Mouse (Mus musculus) hindbrain, embryonic 14.5 days (tissue): ENCODE measurements around the gene Rbbp6. TPM values are rescaled to one million over a fixed set of nuclear protein-coding genes. Genes with fewer than 3 reads are reported as not detected.
A peak's percentile ranks its signal among the peaks of the same experiment; 100 is the strongest.

Source experiments
- ATAC-seq: fragments of 200-750 bp; cut with Nextera tagmentation; 2 replicates; pipeline ENCODE4 v1.8.0; 2017; ENCODE audit warnings: moderate number of reproducible peaks, mild to moderate bottlenecking, moderate TSS enrichment, moderate library complexity; ENCODE audit not compliant: low FRiP score
- DNase-seq: peaks from one replicate; pipeline ENCODE4 v3.0.0-alpha.2; 2015; ENCODE audit warnings: low spot score
- H3K27ac ChIP-seq: fragments of 300-500 bp; sonication (generic); 2 replicates; pipeline ENCODE4 v1.5.1; 2014; ENCODE audit warnings: mild to moderate bottlenecking, moderate library complexity
- H3K27me3 ChIP-seq: fragments of 300-500 bp; sonication (generic); 2 replicates; pipeline ENCODE4 v1.6.1; 2014; ENCODE audit warnings: mild to moderate bottlenecking, low read length, mixed read lengths; ENCODE audit not compliant: control insufficient read depth, insufficient read depth
- H3K36me3 ChIP-seq: fragments of 300-500 bp; sonication (generic); replicated peaks from 2 replicates; pipeline ENCODE4 v1.6.1; 2014; ENCODE audit not compliant: control insufficient read depth, insufficient read depth
- H3K4me1 ChIP-seq: fragments of 300-500 bp; sonication (generic); replicated peaks from 2 replicates; pipeline ENCODE4 v1.6.1; 2014; ENCODE audit warnings: antibody characterized with exemption, low read length, mixed read lengths; ENCODE audit not compliant: control insufficient read depth, insufficient read depth
- H3K4me2 ChIP-seq: fragments of 300-500 bp; sonication (generic); replicated peaks from 2 replicates; pipeline ENCODE4 v1.6.1; 2014; ENCODE audit warnings: mild to moderate bottlenecking, moderate library complexity
- H3K4me3 ChIP-seq: fragments of 300-500 bp; sonication (generic); replicated peaks from 2 replicates; pipeline ENCODE4 v1.5.1; 2014; ENCODE audit warnings: mild to moderate bottlenecking, low read length
- H3K9ac ChIP-seq: fragments of 300-500 bp; sonication (generic); 2 replicates; pipeline ENCODE4 v1.6.1; 2014
- H3K9me3 ChIP-seq: fragments of 300-500 bp; sonication (generic); 2 replicates; pipeline ENCODE4 v1.6.1; 2016; ENCODE audit warnings: low read length; ENCODE audit not compliant: control insufficient read depth
- WGBS: fragments of 180-500 bp; shearing (Covaris S2); extraction: QIAGEN DNeasy Blood & Tissue Kit; methylation state at CpG from one replicate; pipeline ENCODE4 v1.1.7; 2014; 5-methylcytosine and 5-hydroxymethylcytosine counted together
- polyA plus RNA-seq: library from polyadenylated mRNA; unstranded; fragments of >200 nt; fragmentation: Nextera tagmentation; extraction: Ambion mirVana; gene quantifications from 2 replicates; pipeline ENCODE4 v1.2.1, GENCODE M21; 2014

The Rbbp6 gene
- polyA plus RNA-seq, 1 experiment from 2014 or later = 31.0 TPM

GRCm38 (mm10) chr7:122940371-122941075, 25.0 kb upstream of the Rbbp6 start:
- no peaks in the 10 kb centered on the region for H3K27me3 ChIP-seq
- peaks cover 4% of the 10 kb centered on the region; the same call in 1 of the 2 replicates for H3K4me1 ChIP-seq
- H3K9me3 ChIP-seq = no peaks in the 10 kb centered on the region
- H3K4me2 ChIP-seq = peak overlapping the region; percentile 27
- ATAC-seq (no peak), DNase-seq (no peak)
- no peaks in the 10 kb centered on the region for H3K36me3 ChIP-seq
- no peak overlapping the region for H3K9ac ChIP-seq
- no peak overlapping the region for H3K27ac ChIP-seq
- WGBS = 11% methylated on average over 12 of the region's 12 CpGs
- no peak overlapping the region for H3K4me3 ChIP-seq

GRCm38 (mm10) chr7:122942111-122942510, 23.4 kb upstream of the Rbbp6 start:
- H3K36me3 ChIP-seq = no peaks in the 10 kb centered on the region
- ATAC-seq = no peak
- H3K9ac ChIP-seq = no peak overlapping the region
- H3K27ac ChIP-seq = no peak overlapping the region
- 94% methylated on average over 8 of the region's 8 CpGs for WGBS
- no peak for DNase-seq
- H3K4me2 ChIP-seq = no peak overlapping the region
- peaks cover 4% of the 10 kb centered on the region; the same call in 1 of the 2 replicates for H3K4me1 ChIP-seq
- H3K27me3 ChIP-seq = no peaks in the 10 kb centered on the region
- H3K4me3 ChIP-seq = no peak overlapping the region
- no peaks in the 10 kb centered on the region for H3K9me3 ChIP-seq

- H3K4me3 ChIP-seq = no peak overlapping the region
- H3K36me3 ChIP-seq = no peaks in the 10 kb centered on the region
- no peaks in the 10 kb centered on the region for H3K9me3 ChIP-seq
- H3K4me2 ChIP-seq = no peak overlapping the region
- H3K27ac ChIP-seq = no peak overlapping the region
- 3% methylated on average over 1 of the region's 1 CpGs for WGBS
- no peaks in the 10 kb centered on the region for H3K27me3 ChIP-seq
- H3K4me1 ChIP-seq = 0 out of 2 replicates have a peak, but pooled peaks cover 3% of the 10 kb centered on the region
- peak; percentile 89 for DNase-seq
- no peak overlapping the region for H3K9ac ChIP-seq
- ATAC-seq = peak; percentile 66
Measured at GRCm38 (mm10) chr7:122945149-122945548, 20.3 kb upstream of the Rbbp6 start.

GRCm38 (mm10) chr7:122949268-122949667, 16.2 kb upstream of the Rbbp6 start:
- Histone ChIP-seq H3K4me1 (no peaks in the 10 kb centered on the region), H3K4me3 (no peak overlapping the region), H3K9ac (no peak overlapping the region), H3K27me3 (no peaks in the 10 kb centered on the region), H3K9me3 (no peaks in the 10 kb centered on the region), H3K36me3 (no peaks in the 10 kb centered on the region), H3K4me2 (no peak overlapping the region), H3K27ac (no peak overlapping the region)
- no peak for DNase-seq
- WGBS = 79% methylated on average over 3 of the region's 3 CpGs
- no peak for ATAC-seq

GRCm38 (mm10) chr7:122951464-122951863, 14.0 kb upstream of the Rbbp6 start:
- no peaks in the 10 kb centered on the region for H3K27me3 ChIP-seq
- no peak overlapping the region for H3K27ac ChIP-seq
- H3K36me3 ChIP-seq = no peaks in the 10 kb centered on the region
- 87% methylated on average over 4 of the region's 4 CpGs for WGBS
- no peak for ATAC-seq
- no peak overlapping the region for H3K4me3 ChIP-seq
- H3K4me2 ChIP-seq = no peak overlapping the region
- no peak for DNase-seq
- H3K9me3 ChIP-seq = no peaks in the 10 kb centered on the region
- no peaks in the 10 kb centered on the region for H3K4me1 ChIP-seq
- H3K9ac ChIP-seq = no peak overlapping the region

- Histone ChIP-seq H3K9ac (no peak overlapping the region), H3K4me3 (no peak overlapping the region), H3K36me3 (no peaks in the 10 kb centered on the region), H3K9me3 (no peaks in the 10 kb centered on the region), H3K4me1 (no peaks in the 10 kb centered on the region), H3K27me3 (no peaks in the 10 kb centered on the region), H3K4me2 (no peak overlapping the region), H3K27ac (no peak overlapping the region)
- DNase-seq = no peak
- 82% methylated on average over 6 of the region's 6 CpGs for WGBS
- no peak for ATAC-seq
Measured at GRCm38 (mm10) chr7:122952066-122952465, 13.4 kb upstream of the Rbbp6 start.

- Histone ChIP-seq H3K4me3 (no peak overlapping the region), H3K4me1 (no peaks in the 10 kb centered on the region), H3K9me3 (no peaks in the 10 kb centered on the region), H3K27ac (no peak overlapping the region), H3K27me3 (no peaks in the 10 kb centered on the region), H3K9ac (no peak overlapping the region), H3K36me3 (no peaks in the 10 kb centered on the region), H3K4me2 (no peak overlapping the region)
- 94% methylated on average over 11 of the region's 11 CpGs for WGBS
- ATAC-seq = no peak
- DNase-seq = no peak
Measured at GRCm38 (mm10) chr7:122954451-122955225, 10.8 kb upstream of the Rbbp6 start.

GRCm38 (mm10) chr7:122955226-122955955, 10.1 kb upstream of the Rbbp6 start:
- no peak for ATAC-seq
- Histone ChIP-seq H3K27me3 (no peaks in the 10 kb centered on the region), H3K9ac (no peak overlapping the region), H3K9me3 (no peaks in the 10 kb centered on the region), H3K27ac (no peak overlapping the region), H3K4me3 (no peak overlapping the region), H3K36me3 (no peaks in the 10 kb centered on the region), H3K4me2 (0 out of 2 replicates have a peak overlapping the region, but pooled peaks have one; percentile 4), H3K4me1 (no peaks in the 10 kb centered on the region)
- DNase-seq = no peak
- 79% methylated on average over 8 of the region's 8 CpGs for WGBS

- peak overlapping the region; percentile 90; the same call in 1 of the 2 replicates for H3K27ac ChIP-seq
- peak overlapping the region; percentile 71 for H3K4me2 ChIP-seq
- no peaks in the 10 kb centered on the region for H3K27me3 ChIP-seq
- H3K4me1 ChIP-seq = peaks cover 22% of the 10 kb centered on the region
- H3K36me3 ChIP-seq = peaks cover 4% of the 10 kb centered on the region; the same call in 1 of the 2 replicates
- 52% methylated on average over 4 of the region's 4 CpGs for WGBS
- no peaks in the 10 kb centered on the region for H3K9me3 ChIP-seq
- peak overlapping the region; percentile 77; the same call in 1 of the 2 replicates for H3K9ac ChIP-seq
- ATAC-seq = no peak
- DNase-seq = no peak
- H3K4me3 ChIP-seq = peak overlapping the region; percentile 80; the same call in 1 of the 2 replicates
Measured at GRCm38 (mm10) chr7:122968751-122969150, 3.3 kb downstream of the Rbbp6 start.
